Mouse (Mus musculus) heart, postnatal 14 days (tissue): ENCODE results near the gene Ndufb7. TPM values are rescaled to one million over a fixed set of nuclear protein-coding genes. Genes with fewer than 3 reads are reported as not detected.

Experiments
- DNase-seq, 2 experiments: peaks; one replicate each; pipeline ENCODE4 v3.0.0; 2021 to 2022
- intact Hi-C: fragments of 180-260 bp; cut with DNase I; formaldehyde crosslinking; loops from one replicate; pipeline ENCODE4 v1.15.1; 2025
- total RNA-seq, 2 experiments: library from RNA; stranded (reverse); gene quantifications; 2 replicates each; pipeline ENCODE4 v1.2.3; 2021

Ndufb7 gene
- total RNA-seq, 2 experiments from 2014 or later: 675 to 683 TPM

GRCm38 (mm10) chr8:83596369-83596768 is 29.9 kb downstream of the Ndufb7 start:
- DNase-seq: no peak
- intact Hi-C loops: no loop called here

GRCm38 (mm10) chr8:83598146-83598545 is 31.7 kb downstream of the Ndufb7 start:
- intact Hi-C loops: no loop called here

GRCm38 (mm10) chr8:83599814-83600213 is 33.3 kb downstream of the Ndufb7 start:
- intact Hi-C loops: no loop called here
- DNase-seq: no peak

More at GRCm38 (mm10) chr8:83598146-83598545, 31.7 kb downstream of the Ndufb7 start:
- DNase-seq: no peak

DNA sequence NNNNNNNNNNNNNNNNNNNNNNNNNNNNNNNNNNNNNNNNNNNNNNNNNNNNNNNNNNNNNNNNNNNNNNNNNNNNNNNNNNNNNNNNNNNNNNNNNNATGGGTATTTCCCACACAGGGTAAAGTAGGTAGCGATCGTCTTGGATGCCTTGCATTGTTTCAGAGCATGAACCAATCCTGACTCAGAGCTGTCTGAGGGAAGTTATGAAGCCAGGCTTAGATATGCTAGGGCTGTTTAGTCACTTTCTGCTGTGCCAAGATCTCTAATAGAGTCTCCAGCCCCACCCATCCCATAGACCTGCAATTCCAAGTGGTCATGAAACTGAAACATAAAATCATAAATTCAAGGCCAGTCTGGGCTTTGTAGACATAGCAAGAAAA is 36.2 kb downstream of the Ndufb7 start:
- intact Hi-C loops: no loop called here
- DNase-seq: no peak

- peak; percentile 100 for DNase-seq
- intact Hi-C loops: loop anchor here (2.0 to 5.0 kb wide), 2 partner anchors 41 to 43 kb away; partner anchors contain the start of gene Ndufb7
Observed at GRCm38 (mm10) chr8:83607661-83608397, 41.4 kb downstream of the Ndufb7 start, which contains the start of the genes Tecr and Dnajb1. TSS of gene Tecr (minus strand) at chr8:83607971. TSS of gene Dnajb1 (plus strand) at chr8:83608193.

- intact Hi-C loops: loop anchor here (2.0 to 5.0 kb wide), 2 partner anchors 41 to 42 kb away; partner anchors contain the start of gene Ndufb7
- peak; percentile 84 to 88 for DNase-seq
Observed at GRCm38 (mm10) chr8:83608398-83608829, 41.9 kb downstream of the Ndufb7 start.

DNA sequence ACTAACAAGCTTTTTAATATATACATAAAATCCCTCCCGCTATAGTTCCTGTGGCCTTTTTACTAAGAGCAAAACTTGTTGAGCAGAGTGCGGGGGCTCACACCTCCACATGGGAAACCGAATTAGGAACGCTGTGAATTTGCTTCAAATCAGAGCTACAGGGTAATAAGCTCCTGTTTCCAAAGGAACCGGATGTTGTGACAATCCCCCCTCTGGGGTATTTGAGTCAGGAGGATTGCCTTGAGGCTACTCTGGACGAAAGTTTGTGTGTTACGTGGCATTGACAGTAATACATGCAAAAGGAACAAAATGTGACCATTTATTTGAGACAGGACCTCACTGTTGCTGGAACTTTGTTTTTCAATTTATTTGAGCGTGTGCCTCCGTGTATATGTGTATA is 42.6 kb downstream of the Ndufb7 start:
- intact Hi-C loops: loop anchor here (2.0 to 5.0 kb wide), 2 partner anchors 42 kb away; partner anchors contain the start of gene Ndufb7
- DNase-seq: no peak

DNA sequence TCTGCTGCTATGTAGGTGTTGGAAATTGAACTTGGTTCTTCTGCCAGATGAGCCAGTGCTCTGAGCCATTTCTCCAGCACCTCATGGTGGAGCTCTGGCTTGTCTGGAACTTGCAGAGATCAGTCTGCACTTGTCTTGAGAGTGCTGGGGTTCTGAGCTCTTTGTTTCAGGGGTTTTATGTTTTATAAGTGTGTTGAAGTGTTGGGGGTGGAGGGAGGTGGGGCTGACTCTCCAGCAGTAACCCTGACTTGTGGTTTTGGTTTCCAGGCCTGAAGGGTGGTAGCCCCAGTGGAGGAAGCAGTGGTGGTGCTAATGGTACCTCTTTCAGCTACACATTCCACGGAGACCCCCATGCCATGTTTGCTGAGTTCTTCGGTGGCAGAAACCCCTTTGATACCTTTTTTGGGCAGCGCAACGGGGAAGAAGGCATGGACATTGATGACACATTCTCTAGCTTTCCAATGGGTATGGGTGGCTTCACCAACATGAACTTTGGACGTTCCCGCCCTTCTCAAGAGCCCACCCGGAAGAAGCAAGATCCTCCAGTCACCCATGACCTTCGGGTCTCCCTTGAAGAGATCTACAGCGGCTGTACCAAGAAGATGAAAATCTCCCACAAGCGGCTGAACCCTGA is 43.2 kb downstream of the Ndufb7 start:
- intact Hi-C loops: loop anchor here (2.0 to 5.0 kb wide), 2 partner anchors 41 to 42 kb away; partner anchors contain the start of gene Ndufb7
- no peak for DNase-seq

DNA sequence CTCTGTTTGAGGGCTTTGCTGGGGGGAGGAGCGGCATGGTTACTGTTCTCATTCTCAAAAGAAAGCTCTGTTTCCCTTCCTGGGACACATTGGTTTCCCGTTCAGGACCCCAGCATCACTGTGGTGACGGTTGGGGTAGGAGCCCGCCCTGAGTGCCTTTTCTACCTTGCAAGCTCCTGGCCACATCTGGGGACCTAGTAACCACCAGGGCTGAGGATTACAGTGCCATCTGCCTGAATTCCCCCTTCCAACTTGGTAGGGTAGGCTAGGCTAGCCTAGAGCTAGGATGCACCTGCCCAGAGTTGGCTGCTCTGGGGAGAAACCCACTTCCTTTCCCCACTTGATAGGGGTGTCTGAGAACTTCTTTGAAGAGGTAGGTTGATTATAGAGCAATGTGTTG is 45.5 kb downstream of the Ndufb7 start:
- intact Hi-C loops: no loop called here
- no peak for DNase-seq

DNA sequence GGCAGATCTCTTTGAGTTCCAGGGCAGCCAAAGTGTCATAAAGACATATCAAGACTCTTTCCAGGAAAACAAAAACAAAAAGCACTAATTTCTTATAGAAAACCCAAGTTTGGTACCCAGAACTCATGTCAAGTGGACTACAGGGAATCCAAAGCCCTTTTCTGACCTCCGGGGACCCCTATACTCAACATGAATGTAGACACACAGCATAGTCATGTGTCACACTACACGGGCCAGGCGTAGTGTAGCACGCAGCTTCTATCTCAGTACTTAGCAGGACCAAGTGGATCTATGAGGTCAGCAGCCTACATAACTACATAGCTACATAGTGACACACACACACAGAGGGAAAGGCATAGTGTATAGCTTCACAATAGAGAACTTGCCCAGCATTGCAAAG is 47.2 kb downstream of the Ndufb7 start:
- DNase-seq: no peak
- intact Hi-C loops: no loop called here

DNA sequence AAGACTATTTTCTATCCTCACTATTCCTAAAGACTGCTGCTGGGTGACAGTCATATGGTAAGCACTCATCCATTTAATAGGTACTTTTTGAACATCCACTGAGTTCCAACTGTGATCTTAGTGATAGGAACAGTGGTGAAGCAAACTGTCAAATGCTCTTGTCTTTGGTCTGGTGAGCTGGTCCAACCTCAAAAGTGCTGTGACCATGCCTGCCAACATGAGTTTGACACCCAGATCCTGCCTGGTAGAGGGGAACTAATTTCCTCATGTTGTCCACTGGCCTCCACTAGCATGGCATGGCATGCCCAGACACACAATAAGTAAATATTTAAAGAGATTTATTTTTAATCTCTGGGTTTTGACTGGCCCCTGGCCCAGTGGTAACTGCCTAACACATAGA is 50.2 kb downstream of the Ndufb7 start:
- intact Hi-C loops: no loop called here
- no peak for DNase-seq

- intact Hi-C loops: no loop called here
- DNase-seq: no peak
Observed at GRCm38 (mm10) chr8:83617111-83617510, 50.6 kb downstream of the Ndufb7 start.

DNA sequence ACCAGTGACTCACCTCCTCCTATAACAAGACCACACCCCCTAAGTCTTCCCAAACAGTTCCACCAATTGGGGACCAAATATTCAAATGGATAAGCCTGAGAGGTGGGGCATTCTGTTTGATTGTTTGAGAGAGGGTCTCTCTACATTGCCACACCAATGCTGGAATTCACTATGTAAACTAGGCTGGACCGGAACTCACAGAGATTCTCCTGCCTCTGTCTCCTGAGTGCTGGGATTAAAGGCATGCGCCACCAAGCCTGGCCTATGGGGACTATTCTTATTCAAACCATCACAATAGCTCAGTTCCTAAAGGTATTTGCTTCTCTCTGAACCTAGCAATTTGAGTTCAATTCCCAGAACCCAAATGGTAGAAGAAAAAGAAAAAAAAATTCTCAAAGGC is 52.1 kb downstream of the Ndufb7 start:
- intact Hi-C loops: no loop called here
- DNase-seq: no peak

DNA sequence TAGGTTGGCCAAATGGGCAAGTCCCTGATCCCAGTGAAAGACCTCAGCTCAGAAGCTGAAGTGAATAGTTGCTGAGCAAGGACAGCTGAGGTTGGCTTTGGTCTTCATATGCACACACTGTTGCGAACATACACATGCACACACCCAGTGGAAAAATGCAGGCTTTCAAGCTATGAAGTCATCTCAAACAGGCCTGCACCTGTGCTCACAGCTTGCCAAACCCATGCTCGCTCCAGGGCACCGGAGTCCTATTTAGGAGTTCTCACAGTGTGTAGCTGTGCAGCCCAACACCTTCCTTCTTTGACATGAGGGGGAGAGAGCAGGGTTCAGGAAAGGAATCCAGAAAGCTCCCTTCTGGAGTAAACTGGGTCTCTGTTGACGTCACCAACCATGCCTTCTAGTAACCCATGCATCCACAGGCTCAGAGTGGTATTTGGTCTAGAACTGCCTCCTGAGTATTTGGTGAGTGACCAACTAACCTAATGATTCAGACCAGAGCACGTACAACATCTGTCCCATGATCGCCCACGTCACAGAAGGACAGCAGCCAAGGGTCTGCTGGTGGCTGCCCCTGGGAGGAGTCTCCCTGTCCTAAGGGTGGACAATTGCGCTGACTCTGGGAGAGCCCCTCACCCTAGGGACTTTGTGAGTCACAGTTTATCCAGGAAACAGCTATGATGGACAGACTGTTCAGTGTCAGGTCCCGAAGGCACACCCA is 53.3 kb downstream of the Ndufb7 start:
- intact Hi-C loops: loop anchor here (5.0 kb wide), 1 partner anchor 47 kb away; no protein-coding TSS in a partner anchor

More for the DNA sequence above, 53.3 kb downstream of the Ndufb7 start:
- no peak for DNase-seq

Other genes with a start within 250 kb of the Ndufb7 start
- 1 to 10 TPM; 7.6 to 8.6 TPM for gene Elmod2, start 234.2 kb upstream of the Ndufb7 start, total RNA-seq
- not detected for gene Mgat4d, start 218.2 kb upstream of the Ndufb7 start, total RNA-seq
- not detected for gene Clgn, start 176.8 kb upstream of the Ndufb7 start, total RNA-seq
- 10 to 100 TPM; 39.6 to 44.3 TPM for gene Scoc, start 108.3 kb upstream of the Ndufb7 start, total RNA-seq
- not detected for gene Olfr370, start 30.9 kb upstream of the Ndufb7 start, total RNA-seq
- gene Tecr, start 41.3 kb downstream of the Ndufb7 start, total RNA-seq: 100 to 1,000 TPM; 184 to 210 TPM
- gene Dnajb1, start 41.5 kb downstream of the Ndufb7 start, total RNA-seq: 10 to 100 TPM; 13.9 to 18.2 TPM
- 10 to 100 TPM; 34.1 to 34.6 TPM for gene Gipc1, start 86.0 kb downstream of the Ndufb7 start, total RNA-seq
- gene Ptger1, start 100.0 kb downstream of the Ndufb7 start, total RNA-seq: under 1 TPM; 0.44 to 0.53 TPM
- gene Pkn1, start 132.5 kb downstream of the Ndufb7 start, total RNA-seq: 10 to 100 TPM; 60.5 to 61.1 TPM
- 10 to 100 TPM; 24.1 to 26.0 TPM for gene Ddx39, start 148.5 kb downstream of the Ndufb7 start, total RNA-seq
- 10 to 100 TPM; 56.7 to 59.2 TPM for gene Adgre5, start 174.7 kb downstream of the Ndufb7 start, total RNA-seq